Mouse (Mus musculus) forebrain, embryonic 13.5 days (tissue): ENCODE measurements around the gene Trim80. TPM values are rescaled to one million over a fixed set of nuclear protein-coding genes. Genes with fewer than 3 reads are reported as not detected.

ENCODE experiments used
- ATAC-seq: fragments of 200-750 bp; cut with Nextera tagmentation; 2 replicates; pipeline ENCODE4 v1.8.0; 2017
- H3K27ac ChIP-seq: fragments of 300-500 bp; sonication (generic); 2 replicates; pipeline ENCODE4 v1.5.1; 2015; ENCODE audit warnings: inconsistent platforms, mild to moderate bottlenecking, moderate library complexity
- H3K27me3 ChIP-seq: fragments of 300-500 bp; sonication (generic); 2 replicates; pipeline ENCODE4 v1.6.1; 2015; ENCODE audit warnings: mild to moderate bottlenecking, inconsistent platforms
- H3K36me3 ChIP-seq: fragments of 300-500 bp; sonication (generic); 2 replicates; pipeline ENCODE4 v1.6.1; 2015; ENCODE audit warnings: mild to moderate bottlenecking, inconsistent platforms; ENCODE audit not compliant: poor library complexity, severe bottlenecking
- H3K4me1 ChIP-seq: fragments of 300-500 bp; sonication (generic); 2 replicates; pipeline ENCODE4 v1.6.1; 2015; ENCODE audit warnings: inconsistent platforms
- H3K4me2 ChIP-seq: fragments of 300-500 bp; sonication (generic); 2 replicates; pipeline ENCODE4 v1.6.1; 2015; ENCODE audit warnings: inconsistent platforms, mild to moderate bottlenecking, moderate library complexity
- H3K4me3 ChIP-seq: fragments of 300-500 bp; sonication (generic); 2 replicates; pipeline ENCODE4 v1.5.1; 2015; ENCODE audit warnings: mild to moderate bottlenecking, inconsistent platforms
- H3K9ac ChIP-seq: fragments of 300-500 bp; sonication (generic); 2 replicates; pipeline ENCODE4 v1.6.1; 2015; ENCODE audit warnings: mild to moderate bottlenecking, inconsistent platforms
- H3K9me3 ChIP-seq: fragments of 300-500 bp; sonication (generic); replicated peaks from 2 replicates; pipeline ENCODE4 v1.6.1; 2016; ENCODE audit warnings: inconsistent platforms
- WGBS: fragments of 180-500 bp; shearing (Covaris S2); methylation state at CpG from one replicate; pipeline ENCODE4 v1.1.7; 2015; 5-methylcytosine and 5-hydroxymethylcytosine counted together
- polyA plus RNA-seq: library from polyadenylated mRNA; unstranded; fragments of >200 nt; fragmentation: Nextera tagmentation; extraction: Ambion mirVana; gene quantifications from 2 replicates; pipeline ENCODE4 v1.2.1, GENCODE M21; 2015

The Trim80 gene
- polyA plus RNA-seq, result not detected in 2 replicates

GRCm38 (mm10) chr11:115439906-115440595 is at the start of gene Trim80:
Gene Trim80 (plus strand): TSS chr11:115440545.
- 93% methylated on average over 9 of the region's 9 CpGs for WGBS
- Histone ChIP-seq H3K4me1 (peaks cover 13% of the 10 kb centered on the region), H3K36me3 (no peaks in the 10 kb centered on the region), H3K27me3 (0 out of 2 replicates have a peak, but pooled peaks cover 7% of the 10 kb centered on the region), H3K4me3 (no peak within 1 kb of the TSS), H3K9me3 (peaks cover 7% of the 10 kb centered on the region), H3K4me2 (no peak within 1 kb of the TSS), H3K9ac (no peak within 1 kb of the TSS), H3K27ac (no peak within 1 kb of the TSS)
- ATAC-seq, result no peak

- H3K27ac ChIP-seq, result no peak overlapping the region
- no peak overlapping the region for H3K4me3 ChIP-seq
- no peak overlapping the region for H3K4me2 ChIP-seq
- no peaks in the 10 kb centered on the region for H3K27me3 ChIP-seq
- no peaks in the 10 kb centered on the region for H3K4me1 ChIP-seq
- no peaks in the 10 kb centered on the region for H3K9me3 ChIP-seq
- 92% methylated on average over 7 of the region's 7 CpGs for WGBS
- peaks cover 72% of the 10 kb centered on the region for H3K36me3 ChIP-seq
- no peak for ATAC-seq
- H3K9ac ChIP-seq, result no peak overlapping the region
These were observed 49.0 kb upstream of the Trim80 start for GRCm38 (mm10) chr11:115391358-115391757.

- no peak overlapping the region for H3K27ac ChIP-seq
- no peaks in the 10 kb centered on the region for H3K9me3 ChIP-seq
- peaks cover 71% of the 10 kb centered on the region for H3K36me3 ChIP-seq
- no peaks in the 10 kb centered on the region for H3K27me3 ChIP-seq
- H3K9ac ChIP-seq, result no peak overlapping the region
- no peaks in the 10 kb centered on the region for H3K4me1 ChIP-seq
- no peak overlapping the region for H3K4me3 ChIP-seq
- H3K4me2 ChIP-seq, result no peak overlapping the region
- no peak for ATAC-seq
- WGBS, result 71% methylated on average over 34 of the region's 34 CpGs
These were observed 46.5 kb upstream of the Trim80 start for GRCm38 (mm10) chr11:115393721-115394325.

- Histone ChIP-seq H3K4me3 (no peak overlapping the region), H3K4me1 (peaks cover 7% of the 10 kb centered on the region), H3K9ac (no peak overlapping the region), H3K9me3 (no peaks in the 10 kb centered on the region), H3K27me3 (no peaks in the 10 kb centered on the region), H3K27ac (no peak overlapping the region), H3K4me2 (no peak overlapping the region), H3K36me3 (peaks cover 37% of the 10 kb centered on the region)
- WGBS, result 87% methylated on average over 7 of the region's 7 CpGs
- ATAC-seq, result no peak
These were observed 42.3 kb upstream of the Trim80 start for GRCm38 (mm10) chr11:115398085-115398484.

GRCm38 (mm10) chr11:115400126-115400525 is 40.2 kb upstream of the Trim80 start:
- Histone ChIP-seq H3K27me3 (no peaks in the 10 kb centered on the region), H3K4me3 (no peak overlapping the region), H3K4me1 (peaks cover 19% of the 10 kb centered on the region), H3K9ac (no peak overlapping the region), H3K27ac (peak overlapping the region; percentile 49; the same call in 1 of the 2 replicates), H3K9me3 (no peaks in the 10 kb centered on the region), H3K4me2 (no peak overlapping the region), H3K36me3 (peaks cover 17% of the 10 kb centered on the region)
- WGBS, result 68% methylated on average over 3 of the region's 3 CpGs
- ATAC-seq, result no peak

- H3K4me3 ChIP-seq, result no peak overlapping the region
These were observed 39.5 kb upstream of the Trim80 start for GRCm38 (mm10) chr11:115400630-115401391.

GRCm38 (mm10) chr11:115403338-115404124 is 36.8 kb upstream of the Trim80 start, which contains the start of gene Mrpl58:
Gene Mrpl58 (plus strand): TSS chr11:115403752.
- H3K4me1 ChIP-seq, result peaks cover 38% of the 10 kb centered on the region
- H3K9ac ChIP-seq, result peak within 1 kb of the TSS; percentile 86
- WGBS, result 2% methylated on average over 50 of the region's 50 CpGs
- peak within 1 kb of the TSS; percentile 80 for H3K27ac ChIP-seq
- peak; percentile 92 for ATAC-seq
- H3K36me3 ChIP-seq, result peaks cover 29% of the 10 kb centered on the region
- H3K9me3 ChIP-seq, result no peaks in the 10 kb centered on the region
- no peaks in the 10 kb centered on the region for H3K27me3 ChIP-seq
- peak within 1 kb of the TSS; percentile 67 for H3K4me2 ChIP-seq
- peak within 1 kb of the TSS; percentile 67 for H3K4me3 ChIP-seq

More at GRCm38 (mm10) chr11:115400630-115401391, 39.5 kb upstream of the Trim80 start:
- Histone ChIP-seq H3K27me3 (no peaks in the 10 kb centered on the region), H3K9me3 (no peaks in the 10 kb centered on the region), H3K27ac (peak overlapping the region; percentile 49), H3K4me1 (peaks cover 26% of the 10 kb centered on the region), H3K9ac (peak overlapping the region; percentile 22; the same call in 1 of the 2 replicates), H3K4me2 (peak overlapping the region; percentile 4; the same call in 1 of the 2 replicates), H3K36me3 (peaks cover 13% of the 10 kb centered on the region)
- no peak for ATAC-seq
- 46% methylated on average over 11 of the region's 11 CpGs for WGBS

- H3K4me1 ChIP-seq, result peaks cover 58% of the 10 kb centered on the region
- no peak overlapping the region for H3K9ac ChIP-seq
- peaks cover 35% of the 10 kb centered on the region for H3K36me3 ChIP-seq
- H3K27me3 ChIP-seq, result no peaks in the 10 kb centered on the region
- no peak for ATAC-seq
- WGBS, result 94% methylated on average over 6 of the region's 6 CpGs
- H3K27ac ChIP-seq, result no peak overlapping the region
- H3K9me3 ChIP-seq, result no peaks in the 10 kb centered on the region
- no peak overlapping the region for H3K4me3 ChIP-seq
- no peak overlapping the region for H3K4me2 ChIP-seq
These were observed 34.6 kb upstream of the Trim80 start for GRCm38 (mm10) chr11:115405723-115406122.

GRCm38 (mm10) chr11:115406858-115407401 is 33.4 kb upstream of the Trim80 start:
- no peak overlapping the region for H3K4me3 ChIP-seq
- WGBS, result 94% methylated on average over 17 of the region's 17 CpGs
- H3K36me3 ChIP-seq, result peaks cover 42% of the 10 kb centered on the region
- H3K4me1 ChIP-seq, result peaks cover 68% of the 10 kb centered on the region
- no peaks in the 10 kb centered on the region for H3K27me3 ChIP-seq
- H3K9ac ChIP-seq, result no peak overlapping the region
- no peak overlapping the region for H3K27ac ChIP-seq
- no peak for ATAC-seq
- no peak overlapping the region for H3K4me2 ChIP-seq
- H3K9me3 ChIP-seq, result no peaks in the 10 kb centered on the region

- H3K4me1 ChIP-seq, result peaks cover 73% of the 10 kb centered on the region
- H3K27me3 ChIP-seq, result no peaks in the 10 kb centered on the region
- H3K4me3 ChIP-seq, result no peak overlapping the region
- H3K27ac ChIP-seq, result peak overlapping the region; percentile 90
- ATAC-seq, result no peak
- H3K9me3 ChIP-seq, result no peaks in the 10 kb centered on the region
- peaks cover 42% of the 10 kb centered on the region for H3K36me3 ChIP-seq
- WGBS, result 61% methylated on average over 6 of the region's 6 CpGs
- 0 out of 2 replicates have a peak overlapping the region, but pooled peaks have one; percentile 54 for H3K9ac ChIP-seq
- 0 out of 2 replicates have a peak overlapping the region, but pooled peaks have one; percentile 29 for H3K4me2 ChIP-seq
These were observed 32.0 kb upstream of the Trim80 start for GRCm38 (mm10) chr11:115408266-115408920.

- H3K27me3 ChIP-seq, result no peaks in the 10 kb centered on the region
- WGBS, result 4% methylated on average over 7 of the region's 7 CpGs
- 0 out of 2 replicates have a peak overlapping the region, but pooled peaks have one; percentile 4 for H3K4me3 ChIP-seq
- H3K27ac ChIP-seq, result peak overlapping the region; percentile 90
- H3K9me3 ChIP-seq, result no peaks in the 10 kb centered on the region
- peak; percentile 11; the same call in 1 of the 2 replicates for ATAC-seq
- peak overlapping the region; percentile 29 for H3K4me2 ChIP-seq
- peak overlapping the region; percentile 54 for H3K9ac ChIP-seq
- H3K36me3 ChIP-seq, result peaks cover 42% of the 10 kb centered on the region
- peaks cover 69% of the 10 kb centered on the region for H3K4me1 ChIP-seq
These were observed 30.8 kb upstream of the Trim80 start for GRCm38 (mm10) chr11:115409556-115409955.
